In the genomic region with DNA sequence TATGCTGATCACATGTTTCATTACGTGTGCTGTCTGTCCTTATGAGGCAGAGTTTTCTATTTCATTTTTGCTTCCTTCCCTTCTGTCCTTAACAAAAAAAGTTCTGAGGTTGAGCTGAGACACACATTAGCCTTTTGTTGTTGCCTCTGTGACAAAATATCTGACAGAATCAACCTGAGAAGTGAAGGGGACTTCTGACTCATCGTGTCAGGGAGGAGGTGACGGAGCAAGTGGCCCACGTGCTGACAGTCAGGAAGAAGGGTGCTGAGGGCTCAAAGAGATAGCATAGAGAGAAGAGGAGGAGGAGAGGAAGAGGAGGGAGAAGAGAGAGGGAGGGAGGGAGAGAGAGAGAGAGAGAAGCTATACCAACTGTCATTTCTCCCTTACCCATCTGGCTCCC, we compare ENCODE assay signal across 1 mouse cellular context.
A peak's percentile ranks its signal among the peaks of the same experiment; 100 is the strongest.
TF ChIP-seq lines count a peak whose summit lies in the region.

No protein-coding gene starts in this region.

TF ChIP-seq in MEL, 35 proteins besides CTCF, POLR2A, EP300 and RAD21 (continued from another document):
- TF ChIP-seq KAT2A (conservative IDR thresholded peaks at IDR 0.05; ENCODE audit: low read depth, low read length): no peak
- TF ChIP-seq BHLHE40 (IDR thresholded peaks at IDR 0.05; ENCODE audit: borderline replicate concordance, low read depth, low read length): peak; percentile 56; the same call in 1 of the 2 replicates
- 0 out of 2 replicates have a peak, but pooled peaks have one; percentile 40 for TF ChIP-seq MAZ (IDR thresholded peaks at IDR 0.05; ENCODE audit: low read depth, low read length)
- no peak for TF ChIP-seq RCOR1 (IDR thresholded peaks at IDR 0.05; ENCODE audit: low read depth, low read length)
- TF ChIP-seq E2F4 (IDR thresholded peaks at IDR 0.05; ENCODE audit: borderline replicate concordance, low read depth, low read length): no peak
- no peak for TF ChIP-seq GABPA (IDR thresholded peaks at IDR 0.05; ENCODE audit: low read depth, low read length)
- TF ChIP-seq TAL1 (IDR thresholded peaks at IDR 0.05; ENCODE audit: low read length): no peak
